Mouse (Mus musculus) kidney, adult 2 months (tissue): ENCODE results near the gene Ccl27a.

ENCODE experiments used
- CTCF ChIP-seq: fragments of 200-500 bp; conservative IDR thresholded peaks from 2 replicates; pipeline ENCODE4 v1.5.1; 2011; ENCODE audit warnings: low read depth, mild to moderate bottlenecking, control low read depth, low read length, moderate library complexity, mixed read lengths; ENCODE audit not compliant: insufficient read depth, insufficient read length
- POLR2A ChIP-seq: fragments of 200-500 bp; IDR thresholded peaks from one replicate; pipeline ENCODE4 v1.6.1; 2011; ENCODE audit warnings: low read depth, low read length, control low read depth

DNA sequence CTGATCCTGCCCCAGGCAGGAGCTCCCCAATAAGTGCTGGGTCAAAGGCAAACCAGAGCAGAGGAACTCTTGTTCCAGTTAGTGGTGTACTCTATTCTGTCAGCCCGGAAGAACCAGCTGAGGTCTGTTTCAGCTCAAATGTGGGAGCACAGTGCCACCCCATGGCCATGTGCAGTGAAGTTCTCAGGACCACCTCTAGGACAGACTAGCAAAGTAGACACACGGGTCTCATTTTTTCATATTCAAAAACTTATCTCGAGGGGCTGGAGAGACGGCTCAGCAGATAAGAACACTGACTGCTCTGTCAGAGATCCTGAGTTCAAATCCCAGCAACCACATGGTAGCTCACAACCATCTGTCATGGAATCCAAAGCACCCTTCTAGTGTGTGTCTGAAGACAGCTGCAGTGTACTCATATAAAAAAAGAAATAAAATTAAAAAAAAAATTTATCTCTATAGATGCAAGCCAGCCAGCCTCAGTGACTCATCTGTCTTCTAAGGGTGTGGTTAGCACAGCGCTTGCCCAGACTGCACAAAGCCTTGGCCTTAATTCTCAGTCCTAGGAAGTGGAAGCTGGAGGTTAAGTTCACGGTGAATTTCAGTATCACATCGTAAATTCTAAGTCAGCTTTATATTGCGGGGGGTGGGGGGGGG, 36.3 kb downstream of the Ccl27a start:
- TF ChIP-seq POLR2A (no peak), CTCF (peak; percentile 96)
